ENCODE assay signal across 9 mouse cellular contexts in the genomic region with DNA sequence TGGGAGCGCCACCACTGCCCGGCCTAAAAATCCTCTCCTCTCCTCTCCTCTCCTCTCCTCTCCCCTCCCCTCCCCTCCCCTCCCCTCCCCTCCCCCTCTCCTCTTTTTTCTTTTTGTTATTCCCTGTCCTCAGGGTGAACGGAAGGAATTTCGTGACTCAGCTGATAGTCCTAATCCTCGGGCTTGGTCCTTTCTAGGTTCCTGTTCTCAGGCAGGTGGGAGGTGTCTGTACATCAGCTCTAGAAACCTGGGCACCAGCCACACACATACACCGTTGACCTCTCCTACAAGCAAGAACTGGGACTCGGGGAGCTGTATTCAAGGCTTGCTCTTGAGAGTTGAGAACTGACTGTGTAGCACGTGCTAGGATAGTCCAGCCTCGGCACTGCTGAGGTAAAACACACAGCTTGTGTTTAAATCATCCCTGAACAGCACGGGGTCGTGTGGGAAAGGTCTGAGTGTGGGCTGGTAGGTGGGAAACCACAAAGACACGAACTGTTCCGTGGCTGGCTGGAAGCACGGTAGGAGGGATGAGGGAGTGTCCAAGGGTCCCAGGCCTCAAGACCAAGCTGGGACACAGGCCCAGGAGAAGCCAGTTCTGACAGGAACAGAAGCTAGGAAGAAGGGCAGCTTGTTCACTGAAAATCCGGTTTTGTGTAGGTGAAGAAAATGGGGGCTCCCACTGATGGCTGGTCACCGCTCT. TPM values are rescaled to one million over a fixed set of nuclear protein-coding genes. Genes with fewer than 3 reads are reported as not detected.
DNase-seq lines count a peak whose midpoint lies in the region; ATAC-seq lines count a peak whose summit lies in the region.
"Had no signal": no experiment of that assay in that cellular context is flagged by ENCODE, and none has a peak within 500 bp of the region (broad histone marks: within the 10 kb centered on the region; RNA-seq: fewer than 3 reads in every experiment).

No protein-coding gene starts in this region.

- no peaks in the 10 kb centered on the region for H3K36me3 ChIP-seq in heart, embryonic 11.5 days (ENCODE audit: control insufficient read depth, insufficient read depth, low read length)
- no peaks in the 10 kb centered on the region; the same call in 1 of the 2 replicates for H3K36me3 ChIP-seq in neural tube, embryonic 11.5 days (ENCODE audit: control insufficient read depth, insufficient read depth, low read length)
- no peaks in the 10 kb centered on the region for H3K36me3 ChIP-seq in hindbrain, embryonic 13.5 days
- H3K36me3 ChIP-seq: limb, embryonic 13.5 days had no signal

- peaks cover 81% of the 10 kb centered on the region for H3K4me1 ChIP-seq in heart, embryonic 11.5 days (ENCODE audit: control insufficient read depth, insufficient read depth, low read length)
- peaks cover 80% of the 10 kb centered on the region for H3K4me1 ChIP-seq in neural tube, embryonic 11.5 days (ENCODE audit: control insufficient read depth, insufficient read depth, low read length)
- peaks cover 85% of the 10 kb centered on the region for H3K4me1 ChIP-seq in hindbrain, embryonic 13.5 days (replicated peaks)

- 43% methylated on average over 16 of the region's 16 CpGs for WGBS in heart, embryonic 11.5 days (ENCODE audit: insufficient replicate concordance)
- WGBS in neural tube, embryonic 11.5 days, result 52% methylated on average over 15 of the region's 16 CpGs
- 48% methylated on average over 16 of the region's 16 CpGs for WGBS in hindbrain, embryonic 13.5 days

- peak overlapping the region; percentile 2; the same call in 1 of the 2 replicates for H3K4me2 ChIP-seq in heart, embryonic 11.5 days
- no peak overlapping the region; the same call in 1 of the 2 replicates for H3K4me2 ChIP-seq in neural tube, embryonic 11.5 days (ENCODE audit: low read depth)
- no peak overlapping the region for H3K4me2 ChIP-seq in hindbrain, embryonic 13.5 days

- DNase-seq in heart, adult 18-20 months, result no peak
- no peak for DNase-seq in neural tube, embryonic 11.5 days (ENCODE audit: low spot score)
- DNase-seq in neural tube, embryonic 10.5 days (ENCODE audit: extremely low spot score, low spot score), result no peak
- no peak for DNase-seq in thymus, postnatal 10 days (ENCODE audit: low spot score in 2 of 2)
- no peak for DNase-seq in cerebellum, postnatal 25 days
- DNase-seq in lung, postnatal 10 days, result no peak

- no peaks in the 10 kb centered on the region for H3K9me3 ChIP-seq in heart, embryonic 11.5 days (replicated peaks; ENCODE audit: control insufficient read depth, low read length)
- H3K9me3 ChIP-seq in neural tube, embryonic 11.5 days (ENCODE audit: control insufficient read depth, low read length), result no peaks in the 10 kb centered on the region
- no peaks in the 10 kb centered on the region for H3K9me3 ChIP-seq in hindbrain, embryonic 13.5 days
- H3K9me3 ChIP-seq: limb, embryonic 13.5 days had no signal

- no peaks in the 10 kb centered on the region for H3K27me3 ChIP-seq in heart, embryonic 11.5 days (ENCODE audit: control insufficient read depth, insufficient read depth, low read length)
- H3K27me3 ChIP-seq in neural tube, embryonic 11.5 days (ENCODE audit: control insufficient read depth, insufficient read depth, low read length), result no peaks in the 10 kb centered on the region
- H3K27me3 ChIP-seq in hindbrain, embryonic 13.5 days, result no peaks in the 10 kb centered on the region

- H3K9ac ChIP-seq in heart, embryonic 11.5 days (ENCODE audit: low read depth, low read length), result peak overlapping the region; percentile 40; the same call in 1 of the 2 replicates
- H3K9ac ChIP-seq in neural tube, embryonic 11.5 days (ENCODE audit: low read length), result 0 out of 2 replicates have a peak overlapping the region, but pooled peaks have one; percentile 11
- H3K9ac ChIP-seq in hindbrain, embryonic 13.5 days, result no peak overlapping the region

- no peak for ATAC-seq in heart, embryonic 11.5 days (replicated peaks; ENCODE audit: insufficient number of reproducible peaks, low FRiP score, low TSS enrichment)
- no peak for ATAC-seq in neural tube, embryonic 11.5 days (ENCODE audit: insufficient read depth, low FRiP score, low TSS enrichment)
- ATAC-seq in hindbrain, embryonic 13.5 days (ENCODE audit: low FRiP score), result no peak

- no peak overlapping the region for H3K4me3 ChIP-seq in heart, embryonic 11.5 days (ENCODE audit: low read depth, low read length)
- H3K4me3 ChIP-seq in neural tube, embryonic 11.5 days (ENCODE audit: low read depth, low read length), result no peak overlapping the region
- H3K4me3 ChIP-seq in hindbrain, embryonic 13.5 days, result no peak overlapping the region
- H3K4me3 ChIP-seq: limb, embryonic 13.5 days had no signal

- H3K27ac ChIP-seq in heart, embryonic 11.5 days (ENCODE audit: low read depth, low read length), result peak overlapping the region; percentile 75
- H3K27ac ChIP-seq in neural tube, embryonic 11.5 days (ENCODE audit: low read depth, low read length), result peak overlapping the region; percentile 98
- H3K27ac ChIP-seq in hindbrain, embryonic 13.5 days, result peak overlapping the region; percentile 99

RNA-seq across cellular contexts. Expression of a gene that starts 58.0 kb away (rescaled TPM):
- polyA plus RNA-seq in heart, embryonic 11.5 days (2014; fragmentation: Nextera tagmentation; extraction: Ambion mirVana), result 81.8 and 82.7 TPM in 2 replicates
- total RNA-seq in heart, adult 18-20 months (2021), result 1 to 10 TPM in 1 of 2 experiments, under 1 TPM in 1; 0.98 to 1.8 TPM
- 101 and 109 TPM in 2 replicates for polyA plus RNA-seq in neural tube, embryonic 11.5 days (2014; fragmentation: Nextera tagmentation; extraction: Ambion mirVana)
- 23.1 and 24.5 TPM in 2 replicates for polyA plus RNA-seq in hindbrain, embryonic 13.5 days (2015; fragmentation: Nextera tagmentation; extraction: Ambion mirVana)
